Mouse (Mus musculus) midbrain, embryonic 12.5 days (tissue): ENCODE results near the gene Hdgfl2. TPM values are rescaled to one million over a fixed set of nuclear protein-coding genes. Genes with fewer than 3 reads are reported as not detected.

Experiments
- polyA plus RNA-seq: library from polyadenylated mRNA; unstranded; fragments of >200 nt; fragmentation: Nextera tagmentation; extraction: Ambion mirVana; gene quantifications from 2 replicates; pipeline ENCODE4 v1.2.1, GENCODE M21; 2016

The Hdgfl2 gene
- polyA plus RNA-seq, 1 experiment from 2014 or later, result 179 TPM

Other genes starting within 250 kb of the Hdgfl2 start
- 12.6 and 13.3 TPM in 2 replicates for gene Zfp119a, start 200.7 kb upstream of the Hdgfl2 start, polyA plus RNA-seq
- gene Zfp959, start 187.5 kb upstream of the Hdgfl2 start, polyA plus RNA-seq, result 15.7 and 16.7 TPM in 2 replicates
- gene Zfp119b, start 130.1 kb upstream of the Hdgfl2 start, polyA plus RNA-seq, result 6.1 and 6.3 TPM in 2 replicates
- gene Ebi3, start 127.0 kb upstream of the Hdgfl2 start, polyA plus RNA-seq, result 3.2 and 3.8 TPM in 2 replicates
- gene Yju2, start 120.5 kb upstream of the Hdgfl2 start, polyA plus RNA-seq, result 28.7 and 29.4 TPM in 2 replicates
- 123 and 131 TPM in 2 replicates for gene Shd, start 109.2 kb upstream of the Hdgfl2 start, polyA plus RNA-seq
- gene Fsd1, start 93.1 kb upstream of the Hdgfl2 start, polyA plus RNA-seq, result 89.8 and 98.3 TPM in 2 replicates
- 4.7 and 5.7 TPM in 2 replicates for gene Stap2, start 74.0 kb upstream of the Hdgfl2 start, polyA plus RNA-seq
- 195 and 205 TPM in 2 replicates for gene Mpnd, start 73.9 kb upstream of the Hdgfl2 start, polyA plus RNA-seq
- 131 and 138 TPM in 2 replicates for gene Sh3gl1, start 43.0 kb upstream of the Hdgfl2 start, polyA plus RNA-seq
- 32.5 and 34.5 TPM in 2 replicates for gene Chaf1a, start 39.2 kb upstream of the Hdgfl2 start, polyA plus RNA-seq
- gene Ubxn6, start 4.6 kb upstream of the Hdgfl2 start, polyA plus RNA-seq, result 54.9 and 58.1 TPM in 2 replicates
- gene Plin4, start 30.2 kb downstream of the Hdgfl2 start, polyA plus RNA-seq, result 0.09 and 0.10 TPM in 2 replicates
- gene Plin5, start 38.0 kb downstream of the Hdgfl2 start, polyA plus RNA-seq, result 0.14 and 0.34 TPM in 2 replicates
- gene Lrg1, start 42.4 kb downstream of the Hdgfl2 start, polyA plus RNA-seq, result 0.29 TPM in 1 of 2 replicates, not detected in the other
- 6.5 and 7.9 TPM in 2 replicates for gene Sema6b, start 60.7 kb downstream of the Hdgfl2 start, polyA plus RNA-seq
- gene Tnfaip8l1, start 82.8 kb downstream of the Hdgfl2 start, polyA plus RNA-seq, result 8.0 and 8.2 TPM in 2 replicates
- gene Mydgf, start 104.3 kb downstream of the Hdgfl2 start, polyA plus RNA-seq, result 56.8 and 61.6 TPM in 2 replicates
- 41.0 and 43.9 TPM in 2 replicates for gene Dpp9, start 139.3 kb downstream of the Hdgfl2 start, polyA plus RNA-seq
- gene Fem1a, start 177.2 kb downstream of the Hdgfl2 start, polyA plus RNA-seq, result 17.9 and 18.6 TPM in 2 replicates
- gene Ticam1, start 197.2 kb downstream of the Hdgfl2 start, polyA plus RNA-seq, result 1.7 TPM in 2 replicates
- 28.9 and 29.0 TPM in 2 replicates for gene Plin3, start 213.2 kb downstream of the Hdgfl2 start, polyA plus RNA-seq
- gene Arrdc5, start 220.7 kb downstream of the Hdgfl2 start, polyA plus RNA-seq, result not detected in 2 replicates
- gene Uhrf1, start 223.7 kb downstream of the Hdgfl2 start, polyA plus RNA-seq, result 161 and 166 TPM in 2 replicates
- gene Kdm4b, start 246.4 kb downstream of the Hdgfl2 start, polyA plus RNA-seq, result 75.1 and 80.4 TPM in 2 replicates